Mouse (Mus musculus) heart, embryonic 10.5 days (tissue): ENCODE results near the gene Stx4a. TPM values are rescaled to one million over a fixed set of nuclear protein-coding genes. Genes with fewer than 3 reads are reported as not detected.

Source experiments
- DNase-seq: peaks from one replicate; pipeline ENCODE4 v3.0.0-alpha.2; 2017; ENCODE audit warnings: low spot score
- H3K27ac ChIP-seq: fragments of 300-500 bp; sonication (generic); 2 replicates; pipeline ENCODE4 v1.5.1; 2016; ENCODE audit warnings: mild to moderate bottlenecking
- H3K27me3 ChIP-seq: fragments of 300-500 bp; sonication (generic); 2 replicates; pipeline ENCODE4 v1.6.1; 2016; ENCODE audit warnings: mild to moderate bottlenecking; ENCODE audit not compliant: poor library complexity, insufficient read depth, severe bottlenecking
- H3K36me3 ChIP-seq: fragments of 300-500 bp; sonication (generic); 2 replicates; pipeline ENCODE4 v1.6.1; 2016; ENCODE audit warnings: mild to moderate bottlenecking, moderate library complexity
- H3K4me1 ChIP-seq: fragments of 300-500 bp; sonication (generic); 2 replicates; pipeline ENCODE4 v1.6.1; 2016; ENCODE audit warnings: mild to moderate bottlenecking
- H3K4me3 ChIP-seq: fragments of 300-500 bp; sonication (generic); 2 replicates; pipeline ENCODE4 v1.5.1; 2016; ENCODE audit warnings: mild to moderate bottlenecking, moderate library complexity
- H3K9me3 ChIP-seq: fragments of 300-500 bp; sonication (generic); 2 replicates; pipeline ENCODE4 v1.6.1; 2016; ENCODE audit warnings: mild to moderate bottlenecking, moderate library complexity
- WGBS: fragments of 180-500 bp; shearing (Covaris S2); methylation state at CpG from one replicate; pipeline ENCODE4 v1.1.7; 2016; 5-methylcytosine and 5-hydroxymethylcytosine counted together
- polyA plus RNA-seq: library from polyadenylated mRNA; unstranded; fragments of >200 nt; fragmentation: Nextera tagmentation; extraction: Ambion mirVana; gene quantifications from 2 replicates; pipeline ENCODE4 v1.2.1, GENCODE M21; 2016

The Stx4a gene
- polyA plus RNA-seq, 1 experiment from 2014 or later, result 32.4 TPM

DNA sequence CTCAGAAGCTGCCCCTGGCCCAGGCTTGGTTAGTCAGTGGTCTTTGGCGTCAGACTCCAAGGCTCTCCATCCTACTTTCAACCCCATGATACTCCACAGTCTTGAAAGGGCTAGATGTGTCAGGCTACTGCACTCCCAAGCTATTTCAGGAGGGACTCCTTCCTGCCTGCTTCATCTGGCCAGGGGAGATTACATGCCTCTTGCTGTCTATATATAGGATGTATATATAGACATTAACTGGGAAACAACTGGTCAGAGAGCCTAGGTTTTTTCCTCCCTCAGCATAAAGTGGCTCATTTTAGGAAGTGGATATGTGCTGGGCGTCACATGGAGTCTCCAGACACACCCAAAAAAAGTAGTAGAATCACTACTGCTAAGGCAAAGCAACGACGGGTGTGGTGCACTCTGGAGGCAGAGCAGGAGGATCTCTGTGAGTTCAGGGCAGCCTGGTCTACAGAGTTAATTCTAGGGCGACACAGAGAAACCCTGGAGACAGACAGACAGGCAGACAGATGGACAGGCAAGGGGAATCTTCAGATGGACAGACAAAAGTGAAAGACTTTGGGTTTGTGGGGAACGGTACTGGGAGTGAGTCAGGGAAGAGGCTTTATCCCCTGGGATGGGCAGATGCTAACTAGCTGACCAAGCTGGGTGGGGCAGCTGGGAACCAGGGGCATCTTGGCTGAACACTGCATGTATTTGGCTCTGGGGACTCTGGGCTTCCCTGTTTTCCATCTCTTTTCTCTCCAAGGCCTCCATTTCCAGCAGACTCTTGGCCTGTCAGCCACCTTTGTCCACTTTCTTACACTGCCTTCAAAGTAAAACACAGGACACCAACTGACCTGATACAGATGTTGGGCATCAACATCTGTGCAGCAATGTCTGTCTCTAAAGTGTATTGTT, 26.1 kb downstream of the Stx4a start:
- Histone ChIP-seq H3K4me1 (0 out of 2 replicates have a peak, but pooled peaks cover 5% of the 10 kb centered on the region), H3K36me3 (peaks cover 36% of the 10 kb centered on the region), H3K27me3 (no peaks in the 10 kb centered on the region), H3K27ac (no peak overlapping the region), H3K9me3 (no peaks in the 10 kb centered on the region), H3K4me3 (no peak overlapping the region)
- DNase-seq, result no peak
- 67% methylated on average over 6 of the region's 6 CpGs for WGBS

DNA sequence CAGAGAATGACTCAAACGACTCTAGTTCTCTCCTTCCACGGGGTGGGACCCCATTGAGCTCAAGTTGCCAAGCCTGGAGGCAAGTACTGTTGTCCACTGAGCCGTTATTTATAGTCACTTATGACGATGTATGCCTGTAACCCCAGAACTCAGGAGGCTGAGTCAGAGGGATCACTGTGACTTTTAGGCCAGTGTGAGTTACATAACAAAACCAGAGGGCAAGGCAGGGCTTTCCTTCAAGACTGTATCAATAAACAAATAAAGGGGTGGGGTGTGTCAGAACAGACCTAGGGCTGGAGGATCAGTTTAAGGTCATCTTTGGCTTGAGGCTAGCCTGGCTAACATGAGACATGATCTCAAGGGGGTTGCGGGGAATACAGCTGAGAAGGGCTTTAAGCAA, 26.8 kb downstream of the Stx4a start:
- Histone ChIP-seq H3K9me3 (no peaks in the 10 kb centered on the region), H3K27me3 (no peaks in the 10 kb centered on the region), H3K4me3 (no peak overlapping the region), H3K36me3 (peaks cover 30% of the 10 kb centered on the region), H3K4me1 (0 out of 2 replicates have a peak, but pooled peaks cover 5% of the 10 kb centered on the region), H3K27ac (no peak overlapping the region)
- DNase-seq, result no peak
- 70% methylated on average over 5 of the region's 5 CpGs for WGBS

DNA sequence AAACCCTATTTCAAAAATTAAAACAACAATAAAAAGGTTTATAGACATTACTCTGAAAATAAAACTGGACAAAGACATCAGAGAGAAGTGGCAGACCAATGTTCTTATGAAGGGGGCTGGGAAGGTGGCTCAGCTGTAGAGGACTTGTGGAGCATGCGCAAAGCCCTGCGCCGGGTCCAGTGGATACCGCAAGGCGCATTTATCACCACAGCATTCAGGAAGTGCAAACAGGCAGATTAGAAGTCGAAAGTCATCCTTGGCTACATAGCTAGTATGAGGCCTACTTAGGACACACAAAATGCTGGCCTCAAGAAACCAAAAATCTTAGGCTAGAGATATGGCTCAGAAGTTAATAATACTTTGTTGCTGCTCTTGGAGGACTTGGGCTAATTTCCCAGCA, 34.2 kb downstream of the Stx4a start:
- Histone ChIP-seq H3K9me3 (no peaks in the 10 kb centered on the region), H3K36me3 (no peaks in the 10 kb centered on the region), H3K4me3 (no peak overlapping the region), H3K27me3 (no peaks in the 10 kb centered on the region), H3K27ac (no peak overlapping the region), H3K4me1 (no peaks in the 10 kb centered on the region)
- no peak for DNase-seq
- 80% methylated on average over 6 of the region's 6 CpGs for WGBS

DNA sequence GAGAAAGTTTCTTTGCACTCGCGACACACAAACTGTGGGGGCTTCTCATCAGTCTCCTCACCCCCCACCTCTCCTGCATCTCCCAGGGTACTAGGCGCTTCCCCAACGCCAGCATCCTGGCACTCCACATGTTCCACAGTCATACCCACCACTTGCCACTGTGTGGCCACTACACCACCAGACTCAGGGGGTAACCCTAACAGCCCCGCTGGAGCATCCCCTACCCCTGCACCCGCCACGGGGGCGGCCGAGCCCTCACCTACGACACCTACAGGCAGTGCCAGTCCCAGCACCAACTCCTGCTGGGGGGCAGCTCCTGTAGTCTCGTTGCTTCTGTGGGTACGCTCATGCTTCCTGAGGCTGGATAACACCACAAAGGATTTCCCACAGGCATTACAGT, 42.3 kb downstream of the Stx4a start:
- no peak overlapping the region for H3K4me3 ChIP-seq

DNA sequence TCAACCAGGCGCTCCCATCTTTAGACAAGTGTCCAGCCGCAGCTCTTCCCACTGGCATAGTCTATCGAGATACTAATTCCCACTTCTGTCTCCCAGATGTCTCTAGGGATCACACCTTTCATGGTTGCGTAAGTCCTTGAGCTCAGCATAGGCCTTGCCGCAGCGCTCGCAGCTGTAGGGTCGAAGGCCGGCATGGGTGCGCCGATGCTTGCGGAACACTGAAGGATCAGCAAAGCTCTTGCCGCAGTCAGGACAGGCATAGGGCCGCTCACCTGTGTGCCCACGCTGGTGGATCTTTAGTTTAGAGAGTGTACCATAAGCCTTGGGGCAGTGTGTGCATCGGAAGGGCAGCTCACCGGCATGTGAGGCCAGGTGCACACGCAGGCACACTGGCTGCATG, 43.5 kb downstream of the Stx4a start:
- no peak for DNase-seq
- Histone ChIP-seq H3K4me3 (no peak overlapping the region), H3K27me3 (no peaks in the 10 kb centered on the region), H3K4me1 (no peaks in the 10 kb centered on the region), H3K27ac (no peak overlapping the region), H3K36me3 (peaks cover 51% of the 10 kb centered on the region), H3K9me3 (no peaks in the 10 kb centered on the region)
- WGBS, result 94% methylated on average over 18 of the region's 18 CpGs

More for the DNA sequence above, 42.3 kb downstream of the Stx4a start:
- H3K9me3 ChIP-seq, result no peaks in the 10 kb centered on the region
- H3K36me3 ChIP-seq, result peaks cover 43% of the 10 kb centered on the region
- DNase-seq, result no peak
- H3K4me1 ChIP-seq, result no peaks in the 10 kb centered on the region
- no peak overlapping the region for H3K27ac ChIP-seq
- no peaks in the 10 kb centered on the region for H3K27me3 ChIP-seq
- 95% methylated on average over 12 of the region's 12 CpGs for WGBS

DNA sequence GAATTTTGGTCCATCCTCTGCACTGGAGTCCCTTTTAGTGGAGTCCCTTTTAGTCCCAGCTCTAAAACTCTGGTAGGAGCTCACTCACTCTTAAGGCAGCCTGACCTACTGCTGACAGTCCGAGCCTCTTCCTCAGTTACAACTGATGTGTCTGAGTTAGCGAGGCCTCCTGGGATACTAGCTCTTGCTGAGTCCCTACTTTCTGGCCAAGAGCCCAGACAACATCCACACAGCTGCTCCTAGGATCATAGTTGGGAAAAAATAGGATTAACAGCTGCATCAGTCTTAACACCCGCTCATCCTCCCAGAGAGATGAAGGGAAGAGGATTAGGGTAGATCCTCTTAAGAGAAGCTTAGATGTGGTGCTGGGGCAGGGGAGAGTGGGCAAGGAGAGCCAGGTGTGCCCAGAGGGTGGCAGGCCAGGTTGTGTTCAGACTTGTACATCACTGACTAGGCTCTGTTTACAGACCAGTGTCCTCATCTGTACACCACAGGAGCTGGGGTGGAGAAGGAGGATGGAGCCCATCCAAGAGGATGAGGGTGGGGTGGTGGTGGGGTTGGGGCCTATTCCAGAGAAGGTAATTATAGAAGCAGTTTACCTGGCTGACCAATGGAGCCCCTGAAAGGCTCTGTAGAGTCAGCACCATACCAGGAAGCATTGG, 45.2 kb downstream of the Stx4a start:
- DNase-seq, result no peak
- Histone ChIP-seq H3K4me1 (peaks cover 7% of the 10 kb centered on the region), H3K4me3 (no peak overlapping the region), H3K9me3 (no peaks in the 10 kb centered on the region), H3K36me3 (peaks cover 55% of the 10 kb centered on the region), H3K27me3 (no peaks in the 10 kb centered on the region), H3K27ac (no peak overlapping the region)
- WGBS, result 85% methylated on average over 3 of the region's 3 CpGs

DNA sequence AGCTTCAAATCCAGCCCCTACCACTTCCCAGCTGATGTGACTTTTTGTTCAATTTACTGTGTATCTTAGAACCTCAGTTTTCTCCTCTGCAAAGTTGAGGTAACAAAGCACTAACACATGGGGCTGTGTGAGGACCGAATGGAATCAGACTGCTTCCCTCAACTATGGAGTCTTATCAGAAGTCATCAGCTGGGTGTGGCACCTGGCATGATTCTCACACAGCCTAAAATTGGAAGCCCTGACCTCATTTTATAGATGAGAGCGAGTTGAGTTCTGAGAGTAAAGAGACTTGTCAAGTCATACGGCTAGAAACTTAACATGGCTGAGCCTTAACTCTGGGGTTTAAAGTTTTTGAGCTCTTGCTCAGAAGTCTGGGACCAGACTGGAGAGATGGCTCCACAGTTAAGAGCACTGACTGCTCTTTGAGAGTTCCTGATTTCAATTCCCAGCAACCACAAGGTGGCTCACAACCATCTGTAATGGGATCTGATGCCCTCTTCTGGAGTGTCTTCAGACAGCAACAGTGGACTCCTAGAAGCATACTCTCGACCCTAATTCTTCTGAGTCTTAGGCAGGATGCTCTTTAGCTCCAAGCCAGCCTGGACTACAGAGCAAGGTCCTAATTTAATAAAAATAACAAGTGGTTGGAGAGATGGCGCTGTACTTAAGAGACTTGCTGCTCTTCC, 46.2 kb downstream of the Stx4a start:
- no peak overlapping the region for H3K27ac ChIP-seq
- no peak for DNase-seq
- WGBS, result 81% methylated on average over 5 of the region's 5 CpGs
- peaks cover 11% of the 10 kb centered on the region for H3K4me1 ChIP-seq
- H3K4me3 ChIP-seq, result no peak overlapping the region
- no peaks in the 10 kb centered on the region for H3K27me3 ChIP-seq
- peaks cover 53% of the 10 kb centered on the region for H3K36me3 ChIP-seq
- no peaks in the 10 kb centered on the region for H3K9me3 ChIP-seq

DNA sequence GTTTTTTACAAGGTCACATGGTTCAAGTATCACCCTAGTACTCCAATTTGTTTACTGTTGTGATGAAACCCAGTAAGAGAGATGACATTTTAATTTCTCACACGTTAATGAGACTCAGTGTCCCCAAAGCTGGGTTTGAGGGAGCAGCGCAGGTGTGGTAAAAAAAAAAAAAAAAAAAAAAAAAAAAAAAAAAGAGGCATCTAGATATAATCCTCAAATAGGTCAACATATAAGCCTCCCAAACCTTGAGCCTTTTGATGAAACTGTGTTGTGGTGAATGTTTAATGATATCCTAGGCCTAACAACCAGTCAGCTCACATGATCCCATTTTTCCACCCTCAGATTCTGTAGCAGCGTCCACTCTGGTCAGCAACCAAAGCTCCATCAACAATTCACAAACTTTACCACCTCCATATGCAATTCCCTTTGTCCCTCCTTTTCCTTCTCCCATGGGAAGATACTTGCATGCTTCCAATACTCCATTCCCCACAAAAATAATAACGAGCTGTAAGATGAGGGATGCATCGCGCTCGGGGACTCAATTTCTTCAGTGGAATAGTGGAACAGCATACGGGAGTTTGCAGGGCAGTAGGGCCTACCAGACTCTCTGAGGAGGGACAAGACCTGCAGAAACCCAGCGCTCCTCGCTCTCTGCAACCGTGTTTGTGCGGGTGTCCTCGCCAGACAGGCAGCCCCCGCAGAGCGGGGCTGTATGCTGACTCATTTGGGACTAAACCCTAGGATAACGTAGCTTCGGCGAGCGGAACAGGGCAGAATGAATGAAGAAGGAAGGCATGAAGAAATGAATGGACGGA, 50.9 kb downstream of the Stx4a start:
- H3K36me3 ChIP-seq, result peaks cover 40% of the 10 kb centered on the region
- peaks cover 18% of the 10 kb centered on the region for H3K4me1 ChIP-seq
- no peak for DNase-seq
- no peaks in the 10 kb centered on the region for H3K27me3 ChIP-seq
- H3K27ac ChIP-seq, result peak overlapping the region; percentile 98
- no peaks in the 10 kb centered on the region for H3K9me3 ChIP-seq
- H3K4me3 ChIP-seq, result peak overlapping the region; percentile 92
- WGBS, result 5% methylated on average over 20 of the region's 20 CpGs

DNA sequence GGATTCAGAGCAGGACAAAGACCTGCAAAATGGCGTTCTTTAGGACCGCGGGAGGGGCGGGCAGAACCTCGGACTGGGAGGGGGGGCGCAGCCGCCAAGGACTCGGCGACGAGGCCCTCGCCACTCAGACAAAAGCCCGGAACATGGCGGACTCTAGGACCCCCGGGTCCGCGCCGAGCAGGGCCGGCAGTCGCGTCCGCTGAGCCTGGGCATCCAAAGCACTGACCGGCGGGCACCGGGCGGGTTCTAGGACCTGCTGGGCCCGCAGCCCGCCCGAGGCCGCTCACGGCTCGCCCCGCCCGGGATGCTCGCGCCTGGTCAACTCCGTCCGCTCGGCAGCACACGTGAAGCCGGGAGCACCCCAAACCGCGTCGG, 51.5 kb downstream of the Stx4a start:
- H3K9me3 ChIP-seq, result no peaks in the 10 kb centered on the region
- peaks cover 18% of the 10 kb centered on the region for H3K4me1 ChIP-seq
- H3K4me3 ChIP-seq, result peak overlapping the region; percentile 92
- under 1% methylated on average over 42 of the region's 43 CpGs for WGBS
- H3K27me3 ChIP-seq, result no peaks in the 10 kb centered on the region
- DNase-seq, result peak; percentile 97
- H3K27ac ChIP-seq, result peak overlapping the region; percentile 98
- peaks cover 40% of the 10 kb centered on the region for H3K36me3 ChIP-seq

DNA sequence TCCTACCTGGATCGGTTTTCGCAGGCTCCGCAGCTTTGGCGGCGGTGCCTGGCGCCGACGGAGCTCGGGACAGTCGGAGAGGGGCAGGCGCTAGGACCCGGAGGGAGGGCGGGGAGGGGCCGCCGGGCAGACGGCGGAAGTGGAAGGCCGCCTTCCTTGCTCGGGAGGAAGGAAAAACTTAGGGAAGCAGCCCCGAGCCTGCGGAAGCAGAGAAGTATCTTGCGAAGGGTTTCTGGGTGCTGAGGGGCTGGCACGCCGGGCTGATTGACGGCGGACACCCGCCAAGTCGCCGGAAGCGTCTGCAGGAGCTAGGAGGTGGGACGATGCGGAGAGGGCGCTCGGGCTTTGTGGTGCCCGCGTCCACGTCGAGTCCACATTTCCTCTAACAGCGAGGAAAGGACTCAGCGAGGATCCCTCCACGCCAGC, 52.0 kb downstream of the Stx4a start, which contains the start of gene Zfp646:
Gene Zfp646, plus strand, starts transcription at position 181 of the 426 bp plus-strand sequence.
- peaks cover 42% of the 10 kb centered on the region for H3K36me3 ChIP-seq
- peak; percentile 94 for DNase-seq
- no peaks in the 10 kb centered on the region for H3K27me3 ChIP-seq
- peaks cover 18% of the 10 kb centered on the region for H3K4me1 ChIP-seq
- 0% methylated on average over 41 of the region's 41 CpGs for WGBS
- H3K9me3 ChIP-seq, result no peaks in the 10 kb centered on the region
- peak within 1 kb of the TSS; percentile 98 for H3K27ac ChIP-seq
- peak within 1 kb of the TSS; percentile 92 for H3K4me3 ChIP-seq

DNA sequence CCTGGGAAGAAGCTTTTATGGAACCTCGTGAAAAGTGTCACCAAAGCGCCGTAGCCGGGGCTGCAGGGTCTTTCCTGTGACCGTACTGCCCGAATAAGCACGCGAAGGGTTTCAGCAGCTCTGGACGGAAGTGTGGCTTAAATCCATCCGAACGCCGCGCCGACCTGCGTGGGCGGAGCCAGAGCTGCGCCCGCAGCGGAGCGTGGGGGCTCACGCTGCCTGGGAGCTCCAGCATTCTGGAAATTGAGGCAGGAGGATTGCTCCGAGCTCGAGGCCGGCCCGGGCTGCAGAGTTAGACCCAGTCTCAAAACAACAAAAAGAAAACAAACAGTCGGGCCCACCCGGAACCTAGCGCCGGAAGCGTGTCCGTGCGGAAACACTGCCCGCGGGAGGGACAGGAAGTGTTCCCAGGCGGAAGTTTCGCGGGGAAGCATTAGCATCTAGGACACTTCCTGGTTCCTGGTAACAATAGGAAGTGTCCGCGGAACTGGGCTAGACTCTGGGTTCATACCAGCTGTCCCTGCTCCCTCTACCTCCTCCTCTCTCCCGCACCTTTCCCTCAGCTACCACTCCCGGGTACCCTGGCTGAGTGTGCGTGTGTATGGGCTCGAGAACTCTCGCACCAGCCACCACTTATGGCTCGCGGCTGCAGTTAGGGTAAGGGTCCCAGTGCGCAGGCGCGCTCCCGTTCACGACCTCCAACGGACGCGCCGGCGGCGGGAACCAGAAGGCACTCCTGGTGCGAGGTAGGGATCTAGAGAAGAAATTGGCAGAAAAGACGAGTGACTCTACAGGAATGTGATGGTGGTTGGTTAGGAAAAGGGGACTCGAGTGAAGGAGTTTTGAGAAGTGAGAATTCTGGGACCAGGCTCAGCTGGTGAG, 52.6 kb downstream of the Stx4a start, which contains the start of gene Zfp668:
Gene Zfp668, minus strand, starts transcription at position 362 of the 882 bp plus-strand sequence.
- H3K4me3 ChIP-seq, result peak within 1 kb of the TSS; percentile 92
- no peaks in the 10 kb centered on the region for H3K9me3 ChIP-seq
- peak within 1 kb of the TSS; percentile 98 for H3K27ac ChIP-seq
- under 1% methylated on average over 60 of the region's 60 CpGs for WGBS
- H3K27me3 ChIP-seq, result no peaks in the 10 kb centered on the region
- peak; percentile 96 for DNase-seq
- H3K36me3 ChIP-seq, result peaks cover 46% of the 10 kb centered on the region
- peaks cover 18% of the 10 kb centered on the region for H3K4me1 ChIP-seq
